Mouse (Mus musculus): ENCODE data around the gene Ceacam9. TPM values are rescaled to one million over a fixed set of nuclear protein-coding genes. Genes with fewer than 3 reads are reported as not detected.
"Not testable (repeated sequence)": the region's sequence is repeated elsewhere in the genome, so short reads cannot be mapped to it uniquely, and the experiment has no call there.

Gene Ceacam9
- polyA plus RNA-seq (2015; fragmentation: Nextera tagmentation; extraction: Ambion mirVana), result 0.15 and 0.20 TPM in 2 replicates

DNA sequence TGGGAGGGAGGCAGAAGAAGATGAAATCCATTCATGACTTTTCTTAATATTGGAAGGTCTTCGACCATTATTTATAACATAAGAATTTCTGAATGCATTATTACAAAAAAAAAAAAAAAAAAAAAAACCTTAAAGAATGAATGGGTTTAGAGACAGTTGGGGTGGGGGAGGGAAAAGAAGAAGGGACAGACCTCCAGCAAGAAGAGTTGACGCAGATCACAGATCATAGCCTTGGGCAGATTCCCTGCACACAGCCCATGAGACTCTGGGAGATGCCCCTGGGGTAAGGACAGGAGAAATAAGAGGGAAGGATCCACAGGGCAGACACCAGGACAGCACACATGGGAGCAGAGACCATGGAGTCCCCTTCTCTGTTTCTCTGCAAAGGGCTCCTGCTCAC lies at the start of gene Ceacam9:
Ceacam9 (plus strand) TSS at position 301 of the 400 bp plus-strand sequence.
- Histone ChIP-seq H3K27me3 (replicated peaks; ENCODE audit: control insufficient read depth, insufficient read depth, low read length) (no peaks in the 10 kb centered on the region), H3K4me1 (replicated peaks; ENCODE audit: control insufficient read depth, insufficient read depth, low read length) (no peaks in the 10 kb centered on the region), H3K9ac (replicated peaks; ENCODE audit: low read depth, low read length) (no peak within 1 kb of the TSS), H3K36me3 (ENCODE audit: control insufficient read depth, insufficient read depth) (no peaks in the 10 kb centered on the region), H3K4me2 (ENCODE audit: low read length) (no peak within 1 kb of the TSS), H3K9me3 (ENCODE audit: control insufficient read depth, low read length) (no peaks in the 10 kb centered on the region), H3K4me3 (replicated peaks; ENCODE audit: low read length) (no peak within 1 kb of the TSS), H3K27ac (ENCODE audit: low read length) (no peak within 1 kb of the TSS)
- no peak for ATAC-seq
- 82% methylated on average over 2 of the region's 2 CpGs for WGBS

DNA sequence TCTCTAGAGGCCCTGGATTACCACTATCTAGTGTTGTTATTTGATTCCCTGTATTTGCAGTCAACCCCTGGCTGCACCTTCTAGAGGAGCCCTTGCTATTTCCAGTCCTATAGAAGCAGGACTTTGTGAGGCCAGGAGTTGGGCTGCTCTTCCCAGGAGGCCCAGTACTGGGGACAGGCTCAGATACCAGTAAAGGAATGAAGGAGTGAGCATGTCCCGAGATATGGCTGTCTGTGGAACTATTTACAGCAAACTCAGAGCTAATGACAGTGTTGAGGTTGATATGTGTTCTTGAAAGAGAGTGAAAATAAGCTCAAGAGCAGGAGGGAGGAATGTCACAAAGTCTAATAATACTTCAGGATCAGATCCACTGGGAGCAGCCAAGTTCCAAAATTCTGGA lies 47.9 kb upstream of the Ceacam9 start:
- ATAC-seq, result no peak
- Histone ChIP-seq H3K9ac (replicated peaks; ENCODE audit: low read depth, low read length) (no peak overlapping the region), H3K27ac (ENCODE audit: low read length) (no peak overlapping the region), H3K4me1 (replicated peaks; ENCODE audit: control insufficient read depth, insufficient read depth, low read length) (no peaks in the 10 kb centered on the region), H3K4me3 (replicated peaks; ENCODE audit: low read length) (no peak overlapping the region), H3K36me3 (ENCODE audit: control insufficient read depth, insufficient read depth) (no peaks in the 10 kb centered on the region), H3K4me2 (ENCODE audit: low read length) (no peak overlapping the region), H3K27me3 (replicated peaks; ENCODE audit: control insufficient read depth, insufficient read depth, low read length) (no peaks in the 10 kb centered on the region), H3K9me3 (ENCODE audit: control insufficient read depth, low read length) (no peaks in the 10 kb centered on the region)
- WGBS, result 69% methylated on average over 1 of the region's 1 CpGs

DNA sequence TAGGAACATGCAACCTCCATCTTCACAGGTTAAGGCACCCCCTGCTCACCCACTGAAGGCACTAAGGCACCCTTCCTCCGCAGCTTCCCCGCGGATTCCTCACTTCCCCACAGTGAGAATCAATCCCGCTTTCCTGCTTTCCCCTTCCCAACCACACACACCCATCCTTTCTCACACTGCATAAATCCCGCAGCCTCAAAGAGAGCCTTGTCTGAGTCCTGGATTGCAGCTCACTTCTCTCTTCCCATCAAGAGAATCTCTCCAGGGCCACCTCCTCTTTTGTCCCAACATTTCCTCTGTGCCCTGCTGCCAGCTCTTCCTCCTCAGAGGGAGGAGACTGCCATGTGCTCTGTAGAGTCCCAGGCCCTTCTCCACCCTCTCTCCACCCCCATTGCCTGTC lies 47.0 kb upstream of the Ceacam9 start:
- H3K9ac ChIP-seq (replicated peaks; ENCODE audit: low read depth, low read length); H3K9me3 ChIP-seq (ENCODE audit: control insufficient read depth, low read length); H3K27ac ChIP-seq (ENCODE audit: low read length); H3K27me3 ChIP-seq (replicated peaks; ENCODE audit: control insufficient read depth, insufficient read depth, low read length); H3K4me2 ChIP-seq (ENCODE audit: low read length); H3K36me3 ChIP-seq (ENCODE audit: control insufficient read depth, insufficient read depth); H3K4me3 ChIP-seq (replicated peaks; ENCODE audit: low read length); H3K4me1 ChIP-seq (replicated peaks; ENCODE audit: control insufficient read depth, insufficient read depth, low read length); ATAC-seq: not testable (repeated sequence)
- 40% methylated on average over 5 of the region's 5 CpGs for WGBS

DNA sequence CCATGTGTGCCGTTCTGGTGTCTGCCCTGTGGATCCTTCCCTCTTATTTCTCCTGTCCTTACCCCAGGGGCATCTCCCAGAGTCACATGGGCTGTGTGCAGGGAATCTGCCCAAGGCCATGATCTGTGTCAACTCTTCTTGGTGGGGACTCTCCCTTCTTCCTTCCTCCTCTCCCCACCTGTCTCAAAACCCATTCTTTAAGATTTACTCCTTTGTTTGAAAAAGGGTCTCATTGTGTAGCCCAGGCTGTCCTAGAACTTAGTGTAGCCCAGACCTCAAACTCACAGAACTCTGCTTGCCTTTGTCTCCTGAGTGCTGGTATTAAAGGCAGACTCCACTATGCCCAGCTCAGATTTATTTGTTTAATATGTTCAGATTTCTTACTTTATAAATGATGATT lies 46.1 kb upstream of the Ceacam9 start, which contains the start of gene Ceacam15:
Ceacam15 (minus strand) TSS at position 101 of the 400 bp plus-strand sequence.
- Histone ChIP-seq H3K36me3 (ENCODE audit: control insufficient read depth, insufficient read depth) (no peaks in the 10 kb centered on the region), H3K9ac (replicated peaks; ENCODE audit: low read depth, low read length) (no peak within 1 kb of the TSS), H3K4me2 (ENCODE audit: low read length) (no peak within 1 kb of the TSS), H3K27me3 (replicated peaks; ENCODE audit: control insufficient read depth, insufficient read depth, low read length) (no peaks in the 10 kb centered on the region), H3K9me3 (ENCODE audit: control insufficient read depth, low read length) (no peaks in the 10 kb centered on the region), H3K27ac (ENCODE audit: low read length) (no peak within 1 kb of the TSS), H3K4me3 (replicated peaks; ENCODE audit: low read length) (no peak within 1 kb of the TSS), H3K4me1 (replicated peaks; ENCODE audit: control insufficient read depth, insufficient read depth, low read length) (no peaks in the 10 kb centered on the region)
- ATAC-seq, result no peak
- 53% methylated on average over 1 of the region's 1 CpGs for WGBS

DNA sequence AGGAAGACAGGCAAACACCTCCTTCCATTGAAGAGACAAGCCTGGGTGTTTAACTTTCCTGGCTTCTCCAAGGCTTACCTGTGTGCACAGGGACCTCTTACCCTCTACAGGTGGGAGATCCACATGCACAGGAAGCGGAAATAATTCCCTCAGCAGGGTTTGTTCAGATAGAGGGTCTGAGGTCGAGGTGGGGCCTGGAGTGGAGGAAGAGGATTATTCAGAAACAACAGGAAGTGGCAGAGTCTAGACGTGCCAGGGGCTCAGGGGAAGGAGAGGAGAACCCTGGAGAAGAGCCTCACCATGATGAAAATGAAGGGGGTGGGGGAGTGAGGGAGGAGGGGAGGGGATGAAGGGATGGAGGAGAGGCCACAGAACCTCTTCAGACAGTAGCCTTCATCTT lies 41.5 kb upstream of the Ceacam9 start:
- not testable (repeated sequence) for H3K9ac ChIP-seq (replicated peaks; ENCODE audit: low read depth, low read length); H3K4me3 ChIP-seq (replicated peaks; ENCODE audit: low read length); ATAC-seq; H3K9me3 ChIP-seq (ENCODE audit: control insufficient read depth, low read length); H3K36me3 ChIP-seq (ENCODE audit: control insufficient read depth, insufficient read depth); H3K4me2 ChIP-seq (ENCODE audit: low read length); H3K4me1 ChIP-seq (replicated peaks; ENCODE audit: control insufficient read depth, insufficient read depth, low read length); H3K27me3 ChIP-seq (replicated peaks; ENCODE audit: control insufficient read depth, insufficient read depth, low read length); H3K27ac ChIP-seq (ENCODE audit: low read length)
- WGBS, result 38% methylated on average over 3 of the region's 3 CpGs

DNA sequence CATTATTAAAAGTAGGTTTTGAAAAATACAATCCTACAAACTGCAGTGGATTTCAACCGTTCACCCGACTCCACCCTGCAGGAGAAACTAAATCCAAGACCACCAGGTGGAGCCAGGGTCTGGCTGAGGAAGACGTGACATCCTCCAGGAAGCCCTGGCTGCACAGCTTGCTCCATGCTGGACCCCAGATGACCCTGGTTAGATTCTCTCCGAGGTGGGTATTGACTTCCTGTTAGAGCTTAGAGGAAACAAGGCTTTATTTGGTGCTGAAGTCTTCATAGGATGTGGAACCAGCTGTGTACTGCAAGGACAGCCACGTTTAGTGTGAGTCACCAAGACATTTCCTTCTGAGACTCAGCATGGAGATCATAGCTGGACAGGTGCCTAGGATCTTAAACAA lies 32.5 kb upstream of the Ceacam9 start:
- no peak overlapping the region for H3K9ac ChIP-seq (replicated peaks; ENCODE audit: low read depth, low read length)
- no peak for ATAC-seq
- H3K36me3 ChIP-seq (ENCODE audit: control insufficient read depth, insufficient read depth), result no peaks in the 10 kb centered on the region
- H3K4me1 ChIP-seq (replicated peaks; ENCODE audit: control insufficient read depth, insufficient read depth, low read length), result no peaks in the 10 kb centered on the region
- no peak overlapping the region for H3K27ac ChIP-seq (ENCODE audit: low read length)
- 73% methylated on average over 5 of the region's 5 CpGs for WGBS
- H3K27me3 ChIP-seq (replicated peaks; ENCODE audit: control insufficient read depth, insufficient read depth, low read length), result no peaks in the 10 kb centered on the region
- no peak overlapping the region for H3K4me2 ChIP-seq (ENCODE audit: low read length)
- H3K4me3 ChIP-seq (replicated peaks; ENCODE audit: low read length), result no peak overlapping the region
- H3K9me3 ChIP-seq (ENCODE audit: control insufficient read depth, low read length), result peaks cover 6% of the 10 kb centered on the region; the same call in 1 of the 2 replicates

DNA sequence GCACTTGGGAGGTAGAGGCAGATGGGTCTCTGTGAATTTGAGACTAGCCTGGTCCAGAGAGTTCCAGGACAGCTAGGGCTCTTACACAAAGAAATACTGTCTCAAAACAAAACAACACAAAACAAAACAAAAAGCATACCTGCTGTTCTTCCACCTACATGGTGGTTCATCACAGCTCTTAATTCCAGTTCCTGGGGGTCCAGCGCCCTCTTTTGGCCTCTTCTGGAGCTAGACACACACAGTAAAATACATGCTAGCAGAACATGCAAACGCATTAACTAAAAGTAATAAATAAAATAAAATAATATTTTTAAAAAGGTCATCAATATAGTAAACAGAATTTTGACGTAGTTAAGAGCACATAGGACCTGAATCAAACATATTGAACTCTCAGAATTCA lies 26.7 kb upstream of the Ceacam9 start:
- no peak for ATAC-seq
- H3K9ac ChIP-seq (replicated peaks; ENCODE audit: low read depth, low read length), result no peak overlapping the region
- no peaks in the 10 kb centered on the region for H3K27me3 ChIP-seq (replicated peaks; ENCODE audit: control insufficient read depth, insufficient read depth, low read length)
- H3K4me1 ChIP-seq (replicated peaks; ENCODE audit: control insufficient read depth, insufficient read depth, low read length), result no peaks in the 10 kb centered on the region
- H3K4me3 ChIP-seq (replicated peaks; ENCODE audit: low read length), result no peak overlapping the region
- no peaks in the 10 kb centered on the region for H3K36me3 ChIP-seq (ENCODE audit: control insufficient read depth, insufficient read depth)
- H3K4me2 ChIP-seq (ENCODE audit: low read length), result no peak overlapping the region
- H3K9me3 ChIP-seq (ENCODE audit: control insufficient read depth, low read length), result no peaks in the 10 kb centered on the region
- 35% methylated on average over 3 of the region's 3 CpGs for WGBS
- no peak overlapping the region for H3K27ac ChIP-seq (ENCODE audit: low read length)

DNA sequence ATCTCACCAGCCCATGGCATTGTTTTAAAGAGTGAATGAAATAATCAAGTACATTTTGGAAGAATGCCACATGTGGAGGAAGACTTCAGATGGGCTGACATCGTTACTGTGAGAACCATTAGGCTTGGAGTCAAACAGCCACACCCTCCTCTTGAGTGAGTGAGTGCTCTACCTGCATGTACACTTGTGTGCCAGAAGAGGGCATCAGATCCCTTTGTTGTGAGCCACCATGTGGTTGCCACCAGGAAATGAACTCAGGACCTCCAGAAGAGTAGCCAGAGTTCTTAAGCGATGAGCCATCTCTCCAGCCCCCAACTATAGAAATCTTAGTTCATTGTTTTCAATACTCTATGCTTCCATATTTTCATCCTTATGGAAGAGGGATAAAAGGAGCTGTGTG lies 22.7 kb upstream of the Ceacam9 start:
- no peaks in the 10 kb centered on the region for H3K27me3 ChIP-seq (replicated peaks; ENCODE audit: control insufficient read depth, insufficient read depth, low read length)
- no peak overlapping the region for H3K27ac ChIP-seq (ENCODE audit: low read length)
- no peaks in the 10 kb centered on the region for H3K36me3 ChIP-seq (ENCODE audit: control insufficient read depth, insufficient read depth)
- no peak overlapping the region for H3K9ac ChIP-seq (replicated peaks; ENCODE audit: low read depth, low read length)
- 34% methylated on average over 2 of the region's 2 CpGs for WGBS
- H3K4me1 ChIP-seq (replicated peaks; ENCODE audit: control insufficient read depth, insufficient read depth, low read length), result no peaks in the 10 kb centered on the region
- no peak for ATAC-seq
- H3K9me3 ChIP-seq (ENCODE audit: control insufficient read depth, low read length), result no peaks in the 10 kb centered on the region
- H3K4me2 ChIP-seq (ENCODE audit: low read length), result no peak overlapping the region
- H3K4me3 ChIP-seq (replicated peaks; ENCODE audit: low read length), result no peak overlapping the region

DNA sequence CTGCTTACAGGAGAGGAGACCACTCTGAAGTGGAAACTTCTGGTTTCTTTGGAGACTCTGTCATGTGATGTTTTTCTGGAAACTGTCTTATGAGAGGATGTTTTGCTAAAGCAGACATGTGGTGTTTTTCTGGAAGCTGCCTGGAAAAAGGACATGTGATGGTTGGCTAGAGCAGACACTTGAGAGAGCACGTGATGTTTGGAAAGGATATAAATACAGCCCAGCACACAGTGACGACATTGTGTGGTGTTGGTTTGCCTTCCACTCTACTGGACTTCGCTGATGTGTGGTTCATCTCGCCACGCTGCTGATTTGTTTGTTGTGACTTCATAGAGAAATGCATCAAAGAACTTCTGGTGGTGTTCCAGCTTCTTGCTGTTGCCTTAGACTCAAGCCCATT lies 21.1 kb upstream of the Ceacam9 start:
- H3K4me1 ChIP-seq (replicated peaks; ENCODE audit: control insufficient read depth, insufficient read depth, low read length), result no peaks in the 10 kb centered on the region
- H3K27me3 ChIP-seq (replicated peaks; ENCODE audit: control insufficient read depth, insufficient read depth, low read length), result no peaks in the 10 kb centered on the region
- no peak for ATAC-seq
- H3K9ac ChIP-seq (replicated peaks; ENCODE audit: low read depth, low read length), result no peak overlapping the region
- 83% methylated on average over 5 of the region's 5 CpGs for WGBS
- no peak overlapping the region for H3K4me2 ChIP-seq (ENCODE audit: low read length)
- no peak overlapping the region for H3K27ac ChIP-seq (ENCODE audit: low read length)
- H3K4me3 ChIP-seq (replicated peaks; ENCODE audit: low read length), result no peak overlapping the region
- no peaks in the 10 kb centered on the region for H3K36me3 ChIP-seq (ENCODE audit: control insufficient read depth, insufficient read depth)
- H3K9me3 ChIP-seq (ENCODE audit: control insufficient read depth, low read length), result no peaks in the 10 kb centered on the region

DNA sequence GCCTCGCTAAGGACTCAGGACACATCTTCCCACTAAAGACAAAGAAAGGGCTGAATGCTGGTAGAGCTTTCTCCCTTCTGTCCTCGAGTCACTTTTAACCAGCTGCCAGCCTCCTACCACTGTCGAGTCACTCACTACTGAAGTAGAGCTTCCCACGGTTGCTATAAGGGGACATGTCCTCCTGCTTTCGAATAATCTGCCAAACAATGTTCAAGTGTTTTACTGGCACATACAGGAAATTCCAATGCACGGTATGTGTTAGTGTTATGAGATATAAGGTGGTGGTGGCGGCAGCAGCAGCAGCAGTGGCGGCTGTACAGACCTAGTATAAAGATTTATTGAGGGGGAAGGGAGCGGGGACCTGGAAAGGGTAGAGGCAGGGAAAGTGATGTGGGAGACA lies 15.3 kb upstream of the Ceacam9 start:
- no peaks in the 10 kb centered on the region for H3K36me3 ChIP-seq (ENCODE audit: control insufficient read depth, insufficient read depth)
- H3K27me3 ChIP-seq (replicated peaks; ENCODE audit: control insufficient read depth, insufficient read depth, low read length), result no peaks in the 10 kb centered on the region
- H3K4me2 ChIP-seq (ENCODE audit: low read length), result no peak overlapping the region
- 62% methylated on average over 9 of the region's 9 CpGs for WGBS
- H3K9ac ChIP-seq (replicated peaks; ENCODE audit: low read depth, low read length), result no peak overlapping the region
- H3K27ac ChIP-seq (ENCODE audit: low read length), result no peak overlapping the region
- no peaks in the 10 kb centered on the region for H3K4me1 ChIP-seq (replicated peaks; ENCODE audit: control insufficient read depth, insufficient read depth, low read length)
- H3K4me3 ChIP-seq (replicated peaks; ENCODE audit: low read length), result no peak overlapping the region
- ATAC-seq, result no peak
- H3K9me3 ChIP-seq (ENCODE audit: control insufficient read depth, low read length), result no peaks in the 10 kb centered on the region

Measured in forebrain, embryonic 16.5 days (tissue).